ENCODE assay signal across 9 mouse cellular contexts in the genomic region with DNA sequence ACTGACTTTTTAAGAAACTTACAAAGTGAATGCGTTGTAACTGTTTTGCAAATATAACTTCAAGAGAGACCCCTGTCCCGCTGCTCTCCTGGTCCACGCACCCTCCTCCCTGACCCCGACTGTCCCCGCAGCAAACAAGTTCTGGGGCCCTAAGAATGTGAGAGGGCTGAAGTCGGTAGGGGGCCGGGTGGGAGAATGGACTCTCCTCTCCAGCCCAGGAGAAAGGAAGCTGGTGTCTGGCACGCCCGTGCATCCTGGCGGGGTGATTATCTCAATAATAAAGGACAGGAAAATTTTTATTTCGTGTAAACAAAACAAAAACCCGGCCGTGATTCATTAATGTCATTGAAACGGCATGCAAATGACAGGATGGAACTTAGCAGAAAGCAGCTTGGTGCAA. TPM values are rescaled to one million over a fixed set of nuclear protein-coding genes. Genes with fewer than 3 reads are reported as not detected.
DNase-seq lines count a peak whose midpoint lies in the region; ATAC-seq lines count a peak whose summit lies in the region.
"Had no signal": no experiment of that assay in that cellular context is flagged by ENCODE, and none has a peak within 500 bp of the region (broad histone marks: within the 10 kb centered on the region; RNA-seq: fewer than 3 reads in every experiment).

No protein-coding gene starts in this region.

- H3K27me3 ChIP-seq in liver, embryonic 11.5 days (replicated peaks; ENCODE audit: control insufficient read depth, insufficient read depth, low read length) = peaks cover 17% of the 10 kb centered on the region
- H3K27me3 ChIP-seq in forebrain, embryonic 14.5 days (replicated peaks; ENCODE audit: control insufficient read depth, insufficient read depth, low read length) = no peaks in the 10 kb centered on the region
- H3K27me3 ChIP-seq in limb, embryonic 13.5 days = peaks cover 17% of the 10 kb centered on the region
- H3K27me3 ChIP-seq in neural tube, embryonic 15.5 days (replicated peaks) = no peaks in the 10 kb centered on the region; the same call in 1 of the 2 replicates

- whole genome bisulfite sequencing in liver, embryonic 11.5 days = 22% methylated on average over 14 of the region's 14 CpGs
- 6% methylated on average over 14 of the region's 14 CpGs for WGBS in forebrain, embryonic 14.5 days
- WGBS in limb, embryonic 13.5 days = 25% methylated on average over 14 of the region's 14 CpGs
- 12% methylated on average over 14 of the region's 14 CpGs for WGBS in neural tube, embryonic 15.5 days

- H3K4me3 ChIP-seq in liver, embryonic 11.5 days (ENCODE audit: low read depth, low read length) = peak overlapping the region; percentile 29; the same call in 1 of the 2 replicates
- H3K4me3 ChIP-seq in forebrain, embryonic 14.5 days (ENCODE audit: low read depth, low read length) = peak overlapping the region; percentile 16
- peak overlapping the region; percentile 34 for H3K4me3 ChIP-seq in limb, embryonic 13.5 days
- H3K4me3 ChIP-seq in neural tube, embryonic 15.5 days (replicated peaks) = peak overlapping the region; percentile 28

- peak overlapping the region; percentile 63 for H3K4me2 ChIP-seq in liver, embryonic 11.5 days
- peak overlapping the region; percentile 48 for H3K4me2 ChIP-seq in forebrain, embryonic 14.5 days (ENCODE audit: low read length)
- H3K4me2 ChIP-seq in limb, embryonic 13.5 days (replicated peaks) = peak overlapping the region; percentile 62
- peak overlapping the region; percentile 62 for H3K4me2 ChIP-seq in neural tube, embryonic 15.5 days

- ATAC-seq in liver, embryonic 11.5 days (replicated peaks; ENCODE audit: low FRiP score) = no peak
- ATAC-seq in forebrain, embryonic 14.5 days = peak; percentile 51
- ATAC-seq in limb, embryonic 13.5 days (ENCODE audit: low FRiP score, low read depth) = no peak
- ATAC-seq in neural tube, embryonic 15.5 days (ENCODE audit: low FRiP score) = peak; percentile 51; the same call in 1 of the 2 replicates

- no peaks in the 10 kb centered on the region for H3K9me3 ChIP-seq in liver, embryonic 11.5 days (ENCODE audit: control insufficient read depth, low read length)
- no peaks in the 10 kb centered on the region for H3K9me3 ChIP-seq in forebrain, embryonic 14.5 days (replicated peaks; ENCODE audit: control insufficient read depth, low read length)
- H3K9me3 ChIP-seq in limb, embryonic 13.5 days = no peaks in the 10 kb centered on the region
- H3K9me3 ChIP-seq in neural tube, embryonic 15.5 days (replicated peaks) = no peaks in the 10 kb centered on the region

- no peak for DNase-seq in liver, embryonic 11.5 days (ENCODE audit: low spot score)
- DNase-seq in liver = no peak
- peak; percentile 34 for DNase-seq in forebrain, embryonic 14.5 days (ENCODE audit: low spot score)
- no peak for DNase-seq in Muller cell, postnatal 12 days (ENCODE audit: inconsistent ontology term)
- no peak for DNase-seq in frontal cortex, postnatal 36 days (ENCODE audit: low spot score in 2 of 2)
- no peak for DNase-seq in kidney, adult 9 months
- DNase-seq: kidney, postnatal 36 days had no signal

- H3K9ac ChIP-seq in liver, embryonic 11.5 days (ENCODE audit: low read depth, low read length) = no peak overlapping the region; the same call in 1 of the 2 replicates
- H3K9ac ChIP-seq in forebrain, embryonic 14.5 days (ENCODE audit: low read length) = peak overlapping the region; percentile 66
- peak overlapping the region; percentile 62 for H3K9ac ChIP-seq in limb, embryonic 13.5 days
- H3K9ac ChIP-seq in neural tube, embryonic 15.5 days (replicated peaks) = peak overlapping the region; percentile 44

- no peaks in the 10 kb centered on the region for H3K4me1 ChIP-seq in liver, embryonic 11.5 days (replicated peaks; ENCODE audit: control insufficient read depth, insufficient read depth, low read length)
- peaks cover 10% of the 10 kb centered on the region for H3K4me1 ChIP-seq in forebrain, embryonic 14.5 days (ENCODE audit: control insufficient read depth, insufficient read depth, low read length)
- H3K4me1 ChIP-seq in limb, embryonic 13.5 days = 0 out of 2 replicates have a peak, but pooled peaks cover 6% of the 10 kb centered on the region
- peaks cover 13% of the 10 kb centered on the region for H3K4me1 ChIP-seq in neural tube, embryonic 15.5 days

- H3K36me3 ChIP-seq in liver, embryonic 11.5 days (ENCODE audit: control insufficient read depth, insufficient read depth, low read length) = no peaks in the 10 kb centered on the region
- H3K36me3 ChIP-seq in forebrain, embryonic 14.5 days (ENCODE audit: control insufficient read depth, insufficient read depth, low read length) = no peaks in the 10 kb centered on the region
- H3K36me3 ChIP-seq in limb, embryonic 13.5 days = no peaks in the 10 kb centered on the region
- no peaks in the 10 kb centered on the region for H3K36me3 ChIP-seq in neural tube, embryonic 15.5 days

- no peak overlapping the region for H3K27ac ChIP-seq in liver, embryonic 11.5 days (ENCODE audit: low read depth, low read length)
- peak overlapping the region; percentile 67 for H3K27ac ChIP-seq in forebrain, embryonic 14.5 days (ENCODE audit: low read depth, low read length)
- H3K27ac ChIP-seq in limb, embryonic 13.5 days = no peak overlapping the region
- peak overlapping the region; percentile 19; the same call in 1 of the 2 replicates for H3K27ac ChIP-seq in neural tube, embryonic 15.5 days (replicated peaks)

RNA-seq across cellular contexts. Expression of a gene that starts 9.1 kb away (rescaled TPM):
- 11.9 and 12.4 TPM in 2 replicates for polyA plus RNA-seq in liver, embryonic 11.5 days (2014; fragmentation: Nextera tagmentation; extraction: Ambion mirVana)
- 18.4 and 19.9 TPM in 2 replicates for polyA plus RNA-seq in forebrain, embryonic 14.5 days (2014; fragmentation: Nextera tagmentation; extraction: Ambion mirVana)
- 18.3 and 19.8 TPM in 2 replicates for polyA plus RNA-seq in limb, embryonic 13.5 days (2015; fragmentation: Nextera tagmentation; extraction: Ambion mirVana)
- polyA plus RNA-seq in neural tube, embryonic 15.5 days (2015; fragmentation: Nextera tagmentation; extraction: Ambion mirVana) = 32.0 and 36.2 TPM in 2 replicates

RNA-seq across cellular contexts. Expression of a gene that starts 53.9 kb away (rescaled TPM):
- 0.67 and 1.2 TPM in 2 replicates for polyA plus RNA-seq in liver, embryonic 11.5 days (2014; fragmentation: Nextera tagmentation; extraction: Ambion mirVana)
- polyA plus RNA-seq in forebrain, embryonic 14.5 days (2014; fragmentation: Nextera tagmentation; extraction: Ambion mirVana) = 0.80 and 0.81 TPM in 2 replicates
- polyA plus RNA-seq in limb, embryonic 13.5 days (2015; fragmentation: Nextera tagmentation; extraction: Ambion mirVana) = 3.6 and 3.7 TPM in 2 replicates
- 0.75 and 1.4 TPM in 2 replicates for polyA plus RNA-seq in neural tube, embryonic 15.5 days (2015; fragmentation: Nextera tagmentation; extraction: Ambion mirVana)

Comparison
In these comparisons a context has a peak if more than half of its experiments do, and no peak if none do; other contexts are left out.
1. ATAC-seq: peak in forebrain, embryonic 14.5 days (single experiment) and neural tube, embryonic 15.5 days (single experiment); none in liver, embryonic 11.5 days (single experiment) and limb, embryonic 13.5 days (single experiment).
2. H3K27ac ChIP-seq: peak in forebrain, embryonic 14.5 days (single experiment) and neural tube, embryonic 15.5 days (single experiment); none in liver, embryonic 11.5 days (single experiment) and limb, embryonic 13.5 days (single experiment).
3. Peak in every context shown above with its lines, with median percentiles within 50 percentile points of each other: H3K4me2 ChIP-seq and H3K4me3 ChIP-seq.